Mouse (Mus musculus) c-Kit-positive CD71-positive TER-119-positive erythroid progenitor cells, embryonic 14.5 days (primary cell): ENCODE data around the gene Krt34.
A peak's percentile ranks its signal among the peaks of the same experiment; 100 is the strongest.

ENCODE experiments used
- DNase-seq: peaks from one replicate; pipeline ENCODE4 v3.0.0-alpha.2; 2013; ENCODE audit warnings: low spot score

Krt34 gene

GRCm38 (mm10) chr11:100041454-100041853, at the start of gene Krt34:
Krt34 (minus strand) TSS chr11:100041554.
- DNase-seq: no peak

- DNase-seq: no peak
Observed at GRCm38 (mm10) chr11:100088378-100089025, 47.1 kb upstream of the Krt34 start.

GRCm38 (mm10) chr11:100087861-100088260, 46.5 kb upstream of the Krt34 start, which contains the start of gene Krt32:
Krt32 (minus strand) TSS chr11:100088226.
- DNase-seq: no peak

- DNase-seq: no peak
Observed at GRCm38 (mm10) chr11:100073873-100074272, 32.5 kb upstream of the Krt34 start.

GRCm38 (mm10) chr11:100067293-100068036, 26.1 kb upstream of the Krt34 start:
- DNase-seq: no peak

- no peak for DNase-seq
Observed at GRCm38 (mm10) chr11:100066236-100067010, 25.1 kb upstream of the Krt34 start.

GRCm38 (mm10) chr11:100058875-100059274, 17.5 kb upstream of the Krt34 start:
- no peak for DNase-seq

GRCm38 (mm10) chr11:100055686-100056655, 14.6 kb upstream of the Krt34 start:
- no peak for DNase-seq

GRCm38 (mm10) chr11:100050451-100050850, 9.1 kb upstream of the Krt34 start, which contains the start of gene Krt31:
Krt31 (minus strand) TSS chr11:100050551.
- no peak for DNase-seq

GRCm38 (mm10) chr11:100047193-100047592, 5.8 kb upstream of the Krt34 start:
- no peak for DNase-seq

GRCm38 (mm10) chr11:100046303-100046866, 5.0 kb upstream of the Krt34 start:
- DNase-seq: no peak

GRCm38 (mm10) chr11:100029768-100030167, 11.6 kb downstream of the Krt34 start, which contains the start of gene Krt33b:
Krt33b (minus strand) TSS chr11:100029868.
- DNase-seq: no peak

- DNase-seq: no peak
Observed at GRCm38 (mm10) chr11:100021438-100021837, 19.9 kb downstream of the Krt34 start.

- DNase-seq: no peak
Observed at GRCm38 (mm10) chr11:100019466-100019865, 21.9 kb downstream of the Krt34 start.

GRCm38 (mm10) chr11:100016112-100016511, 25.2 kb downstream of the Krt34 start, which contains the start of gene Krt33a:
Krt33a (minus strand) TSS chr11:100016212.
- no peak for DNase-seq

GRCm38 (mm10) chr11:100013691-100014171, 27.6 kb downstream of the Krt34 start:
- DNase-seq: no peak

GRCm38 (mm10) chr11:100010682-100011081, 30.7 kb downstream of the Krt34 start:
- no peak for DNase-seq

- no peak for DNase-seq
Observed at GRCm38 (mm10) chr11:100008336-100008735, 33.0 kb downstream of the Krt34 start.

GRCm38 (mm10) chr11:100006624-100007023, 34.7 kb downstream of the Krt34 start:
- DNase-seq: peak; percentile 5

GRCm38 (mm10) chr11:100005905-100006304, 35.4 kb downstream of the Krt34 start:
- no peak for DNase-seq

- peak; percentile 14 for DNase-seq
Observed at GRCm38 (mm10) chr11:100004846-100005245, 36.5 kb downstream of the Krt34 start.
